Mouse (Mus musculus) left cerebral cortex, adult 11 months (tissue): ENCODE measurements around the gene Max.

Experiments
- DNase-seq: peaks from one replicate; pipeline ENCODE4 v3.0.0; 2022; ENCODE audit warnings: low spot score

Gene Max

GRCm38 (mm10) chr12:76961932-76962891 lies at the start of gene Max:
Max (minus strand) TSS chr12:76962201.
- peak; percentile 99 for DNase-seq

- no peak for DNase-seq
Observed at GRCm38 (mm10) chr12:77011092-77011720, 49.2 kb upstream of the Max start.

GRCm38 (mm10) chr12:77009202-77010030 lies 47.4 kb upstream of the Max start:
- no peak for DNase-seq

GRCm38 (mm10) chr12:77004893-77005292 lies 42.9 kb upstream of the Max start:
- DNase-seq: no peak

- DNase-seq: no peak
Observed at GRCm38 (mm10) chr12:77002551-77003228, 40.7 kb upstream of the Max start.

GRCm38 (mm10) chr12:77001312-77001711 lies 39.3 kb upstream of the Max start:
- no peak for DNase-seq

GRCm38 (mm10) chr12:77000705-77001284 lies 38.8 kb upstream of the Max start:
- DNase-seq: no peak

- no peak for DNase-seq
Observed at GRCm38 (mm10) chr12:77000096-77000704, 38.2 kb upstream of the Max start.

- DNase-seq: no peak
Observed at GRCm38 (mm10) chr12:76994766-76995165, 32.8 kb upstream of the Max start.

GRCm38 (mm10) chr12:76992891-76993529 lies 31.0 kb upstream of the Max start:
- no peak for DNase-seq

GRCm38 (mm10) chr12:76982818-76983471 lies 20.9 kb upstream of the Max start:
- DNase-seq: no peak

- no peak for DNase-seq
Observed at GRCm38 (mm10) chr12:76979530-76979929, 17.5 kb upstream of the Max start.

- no peak for DNase-seq
Observed at GRCm38 (mm10) chr12:76972669-76973068, 10.7 kb upstream of the Max start.

- DNase-seq: no peak
Observed at GRCm38 (mm10) chr12:76972241-76972640, 10.2 kb upstream of the Max start.

- DNase-seq: no peak
Observed at GRCm38 (mm10) chr12:76971642-76972221, 9.7 kb upstream of the Max start.

GRCm38 (mm10) chr12:76965876-76966275 lies 3.9 kb upstream of the Max start:
- no peak for DNase-seq

- DNase-seq: no peak
Observed at GRCm38 (mm10) chr12:76965089-76965488, 3.1 kb upstream of the Max start.

GRCm38 (mm10) chr12:76961052-76961931 lies 709 bp downstream of the Max start:
- DNase-seq: no peak

- DNase-seq: no peak
Observed at GRCm38 (mm10) chr12:76957688-76958087, 4.3 kb downstream of the Max start.
